Comparison of ENCODE assay signal across 14 mouse cellular contexts in genomic region chrX:19206420-19206819, GRCm38 (mm10).
A peak's percentile ranks its signal among the peaks of the same experiment; 100 is the strongest.
DNase-seq lines count a peak whose midpoint lies in the region; ATAC-seq and TF ChIP-seq lines count a peak whose summit lies in the region.
"Had no signal": no experiment of that assay in that cellular context is flagged by ENCODE, and none has a peak within 500 bp of the region (broad histone marks: within the 10 kb centered on the region; RNA-seq: fewer than 3 reads in every experiment).

No protein-coding gene starts in this region.

- no peak overlapping the region for H3K4me3 ChIP-seq in CH12.LX (replicated peaks in 1 of 3; ENCODE audit: low read depth in 2 of 3, low read length in 2 of 3, poor library complexity in 1 of 3)

- TF ChIP-seq CTCF in CH12.LX (conservative IDR thresholded peaks at IDR 0.05 in 1 of 2, IDR thresholded peaks at IDR 0.05 in 1 of 2; ENCODE audit: low read depth in 2 of 2, low read length in 2 of 2): peak in 1 of 2 experiments; percentile 46; a peak in 2 of 4 replicates

- H3K9ac ChIP-seq in CH12.LX (ENCODE audit: insufficient read depth, low read depth): no peak overlapping the region

- no peak overlapping the region for H3K4me2 ChIP-seq in CH12.LX (ENCODE audit: insufficient read depth, low read depth, poor library complexity, severe bottlenecking)
- H3K4me2 ChIP-seq: heart, embryonic 11.5 days had no signal

- H3K4me1 ChIP-seq in CH12.LX (ENCODE audit: control insufficient read depth in 1 of 2, insufficient read depth in 2 of 2): no peaks in the 10 kb centered on the region

- in situ Hi-C loops in CH12.LX (cut with MboI; ENCODE audit: low pct_ligation_motif_present, low pct_unique_long_range_greater_than_20kb, low sequenced_read_pairs): no loop called here

- H3K27me3 ChIP-seq in CH12.LX (replicated peaks): no peaks in the 10 kb centered on the region

- dilution Hi-C loops in CH12.LX (cut with MboI; ENCODE audit: extremely low pct_ligation_motif_present, extremely low pct_unique_long_range_greater_than_20kb, low sequenced_read_pairs): no loop called here

- ATAC-seq in granulocyte monocyte progenitor cell, adult 5-6 weeks (replicated peaks; ENCODE audit: poor library complexity, severe bottlenecking): no peak
- ATAC-seq: hindbrain, embryonic 16.5 days; intestine, postnatal 0 days had no signal

- peak; percentile 3 for DNase-seq in kidney, adult 11 months
- no peak for DNase-seq in kidney, postnatal 4 days
- DNase-seq in 3T3-L1 (ENCODE audit: low read depth, low spot score) (peak; percentile 89), CH12.LX (ENCODE audit: extremely low read depth) (peak; percentile 4)
- DNase-seq in lung, postnatal 14 days: peak; percentile 0
- DNase-seq in urinary bladder, postnatal 14 days (ENCODE audit: low spot score): no peak
- DNase-seq: embryo, embryonic 11 days; gastrocnemius, postnatal 14 days; heart, postnatal 36 days; thymus, postnatal 14 days had no signal

- TF ChIP-seq RAD21 in CH12.LX (IDR thresholded peaks at IDR 0.05; ENCODE audit: low read depth, low read length): peak; percentile 63

- H3K27ac ChIP-seq in CH12.LX (ENCODE audit: insufficient read depth, low read depth): no peak overlapping the region

- no peak for TF ChIP-seq POLR2A in CH12.LX (IDR thresholded peaks at IDR 0.05; ENCODE audit: low read depth, low read length)

- H3K36me3 ChIP-seq in CH12.LX (replicated peaks in 1 of 2; ENCODE audit: control insufficient read depth in 1 of 2, insufficient read depth in 1 of 2, low read length in 1 of 2): no peaks in the 10 kb centered on the region

- H3K9me3 ChIP-seq in CH12.LX (replicated peaks; ENCODE audit: low read length): no peaks in the 10 kb centered on the region

- TF ChIP-seq EP300 in CH12.LX (IDR thresholded peaks at IDR 0.05; ENCODE audit: low read length): no peak

- H3K79me2 ChIP-seq in CH12.LX (replicated peaks; ENCODE audit: control insufficient read depth, extremely low read depth, insufficient read depth, poor library complexity, severe bottlenecking): no peaks in the 10 kb centered on the region

TF ChIP-seq in CH12.LX, 34 proteins besides CTCF, POLR2A, EP300 and RAD21:
- no peak for TF ChIP-seq USF1 (IDR thresholded peaks at IDR 0.05; ENCODE audit: low read depth, low read length)
- TF ChIP-seq SMC3 (IDR thresholded peaks at IDR 0.05; ENCODE audit: low read depth, low read length): peak; percentile 48

Comparison
In these comparisons a context has a peak if more than half of its experiments do, and no peak if none do; other contexts are left out.
1. DNase-seq: peak in kidney, adult 11 months (single experiment), 3T3-L1 (single experiment), CH12.LX (single experiment) and lung, postnatal 14 days (single experiment); none in kidney, postnatal 4 days (0 of 2) and urinary bladder, postnatal 14 days (single experiment).